Mouse (Mus musculus) central nervous system, embryonic 11.5 days (tissue): ENCODE data around the gene Gne. TPM values are rescaled to one million over a fixed set of nuclear protein-coding genes. Genes with fewer than 3 reads are reported as not detected.

Source experiments
- polyA plus RNA-seq: library from polyadenylated mRNA; depleted of rRNA; stranded (reverse); fragments of >200 nt; gene quantifications from 2 replicates; pipeline ENCODE4 v1.2.3, GENCODE M21; 2012; rRNA removed

The Gne gene
- 9.0 and 10.8 TPM in 2 replicates for polyA plus RNA-seq

GRCm38 (mm10) chr4:44083945-44084344, at the start of gene Gne:
Gene Gne (minus strand): TSS chr4:44084177.

GRCm38 (mm10) chr4:44004126-44004525, 79.9 kb downstream of the Gne start, which contains the start of gene Clta:
Gene Clta (plus strand): TSS chr4:44004452.

Other genes with a start within 250 kb of the Gne start
- 0.01 TPM in 1 of 2 replicates, not detected in the other for gene Olfr157, start 244.0 kb downstream of the Gne start, polyA plus RNA-seq
- gene Olfr155, start 232.6 kb downstream of the Gne start, polyA plus RNA-seq, result not detected in 2 replicates
- gene Reck, start 208.6 kb downstream of the Gne start, polyA plus RNA-seq, result 14.9 and 28.9 TPM in 2 replicates
- 35.7 and 65.1 TPM in 2 replicates for gene Glipr2, start 126.8 kb downstream of the Gne start, polyA plus RNA-seq
- 0.22 and 0.35 TPM in 2 replicates for gene Ccin, start 100.7 kb downstream of the Gne start, polyA plus RNA-seq
- gene Clta, start 79.7 kb downstream of the Gne start, polyA plus RNA-seq, result 346 and 520 TPM in 2 replicates
- 93.7 and 194 TPM in 2 replicates for gene Rnf38, start 149.6 kb upstream of the Gne start, polyA plus RNA-seq
- gene Melk, start 216.7 kb upstream of the Gne start, polyA plus RNA-seq, result 37.3 and 42.1 TPM in 2 replicates